Comparison of ENCODE assay signal across 8 mouse cellular contexts in genomic region chr7:25155469-25156157, GRCm38 (mm10). TPM values are rescaled to one million over a fixed set of nuclear protein-coding genes. Genes with fewer than 3 reads are reported as not detected.
DNase-seq lines count a peak whose midpoint lies in the region; ATAC-seq and TF ChIP-seq lines count a peak whose summit lies in the region.

No protein-coding gene starts in this region.

- peak overlapping the region; percentile 89 for H3K4me3 ChIP-seq in megakaryocyte, embryonic 14.5 days (replicated peaks)
- H3K4me3 ChIP-seq in stomach, embryonic 14.5 days (ENCODE audit: low read depth, low read length), result no peak overlapping the region
- no peak overlapping the region for H3K4me3 ChIP-seq in left cerebral cortex, adult 2 months

- TF ChIP-seq CTCF in left cerebral cortex, adult 2 months (IDR thresholded peaks at IDR 0.05), result no peak

- no peak overlapping the region for H3K9ac ChIP-seq in stomach, embryonic 14.5 days (replicated peaks; ENCODE audit: low read depth, low read length)

- peaks cover 6% of the 10 kb centered on the region; the same call in 1 of the 2 replicates for H3K9me3 ChIP-seq in megakaryocyte, embryonic 14.5 days
- no peaks in the 10 kb centered on the region for H3K9me3 ChIP-seq in stomach, embryonic 14.5 days (ENCODE audit: control insufficient read depth, low read depth, low read length)

- 10% methylated on average over 17 of the region's 17 CpGs for WGBS in stomach, embryonic 14.5 days

- peak; percentile 89 for ATAC-seq in stomach, embryonic 14.5 days (ENCODE audit: insufficient number of reproducible peaks, insufficient read depth, low FRiP score, low read depth)

- H3K27me3 ChIP-seq in megakaryocyte, embryonic 14.5 days (replicated peaks), result peaks cover 32% of the 10 kb centered on the region
- H3K27me3 ChIP-seq in stomach, embryonic 14.5 days (ENCODE audit: control insufficient read depth, insufficient read depth, low read length), result 0 out of 2 replicates have a peak, but pooled peaks cover 3% of the 10 kb centered on the region

- no peak overlapping the region for H3K27ac ChIP-seq in stomach, embryonic 14.5 days (ENCODE audit: low read length)
- H3K27ac ChIP-seq in left cerebral cortex, adult 2 months, result no peak overlapping the region

- DNase-seq in adrenal gland, postnatal 14 days, result peak; percentile 37
- no peak for DNase-seq in adrenal gland, adult 18-20 months (ENCODE audit: low spot score in 2 of 2)
- peak; percentile 80 for DNase-seq in T-cell, adult 2 months (ENCODE audit: low spot score)
- DNase-seq in induced T-regulatory cell, adult 2 months (ENCODE audit: low read depth), result peak; percentile 91
- DNase-seq in kidney, postnatal 14 days, result no peak
- DNase-seq in left cerebral cortex, adult 2 months (ENCODE audit: extremely low spot score in 1 of 2, low spot score in 2 of 2), result no peak

- H3K36me3 ChIP-seq in megakaryocyte, embryonic 14.5 days (replicated peaks; ENCODE audit: low read length), result peaks cover 48% of the 10 kb centered on the region
- no peaks in the 10 kb centered on the region for H3K36me3 ChIP-seq in stomach, embryonic 14.5 days (ENCODE audit: control insufficient read depth, insufficient read depth, low read length)

- peak overlapping the region; percentile 26 for H3K4me2 ChIP-seq in stomach, embryonic 14.5 days (replicated peaks; ENCODE audit: low read depth, low read length)

- intact Hi-C loops in left cerebral cortex, adult 2 months (cut with DNase I), result no loop called here

- peaks cover 89% of the 10 kb centered on the region for H3K4me1 ChIP-seq in megakaryocyte, embryonic 14.5 days
- peaks cover 12% of the 10 kb centered on the region for H3K4me1 ChIP-seq in stomach, embryonic 14.5 days (ENCODE audit: control insufficient read depth, insufficient read depth, low read length)

RNA-seq across cellular contexts. Expression of gene Pou2f2, which starts 23.9 kb away (rescaled TPM):
- 0.96 and 5.1 TPM in 2 replicates for total RNA-seq in adrenal gland, postnatal 14 days (2021)
- total RNA-seq in adrenal gland, adult 18-20 months (2021), result under 1 TPM; 0.56 to 0.61 TPM
- polyA plus RNA-seq in megakaryocyte, embryonic 14.5 days (2012; ENCODE audit: insufficient read depth, low replicate concordance), result 141 and 174 TPM in 2 replicates
- 1.8 and 2.3 TPM in 2 replicates for polyA plus RNA-seq in stomach, embryonic 14.5 days (2014; fragmentation: Nextera tagmentation; extraction: Ambion mirVana)
- 10 to 100 TPM; 12.5 to 14.0 TPM for total RNA-seq in left cerebral cortex, adult 2 months (2021)

Comparison
In these comparisons a context has a peak if more than half of its experiments do, and no peak if none do; other contexts are left out.
1. DNase-seq: peak in adrenal gland, postnatal 14 days (single experiment), T-cell, adult 2 months (single experiment) and induced T-regulatory cell, adult 2 months (single experiment); none in adrenal gland, adult 18-20 months (0 of 2), kidney, postnatal 14 days (single experiment) and left cerebral cortex, adult 2 months (0 of 2).